Mouse (Mus musculus) brain, embryonic 14.5 days (tissue): ENCODE measurements around the gene Rab11fip3.

Source experiments
- CTCF ChIP-seq: fragments of 200-500 bp; IDR thresholded peaks from 2 replicates; pipeline ENCODE4 v1.5.1; 2012; ENCODE audit warnings: inconsistent platforms, mild to moderate bottlenecking, moderate library complexity, borderline replicate concordance; ENCODE audit not compliant: insufficient read depth, insufficient read length; ENCODE audit errors: extremely low read depth
- POLR2A ChIP-seq: fragments of 200-500 bp; IDR thresholded peaks from 2 replicates; pipeline ENCODE4 v1.6.1; 2012; ENCODE audit warnings: mild to moderate bottlenecking, inconsistent platforms, borderline replicate concordance; ENCODE audit not compliant: poor library complexity, insufficient read depth, insufficient read length, severe bottlenecking; ENCODE audit errors: extremely low read depth

DNA sequence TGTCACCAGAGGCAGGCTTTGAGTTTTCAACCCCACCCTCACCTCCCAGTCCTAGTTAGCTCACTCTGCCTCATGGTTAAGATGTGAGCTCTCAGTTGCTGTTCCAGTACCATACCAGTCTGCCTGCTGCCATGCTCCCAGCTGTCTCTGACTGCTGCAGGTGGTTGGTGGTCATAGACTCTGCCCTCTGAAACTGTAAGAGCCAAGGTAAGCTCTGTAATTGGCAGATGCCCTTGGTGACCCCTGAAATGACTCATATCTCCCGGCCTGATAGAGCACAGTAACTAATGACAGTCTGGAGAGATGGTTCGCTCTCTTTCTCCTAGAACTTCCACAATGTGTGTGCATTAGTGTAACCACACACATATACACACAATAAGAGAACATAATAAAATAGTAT lies 65.5 kb downstream of the Rab11fip3 start:
- TF ChIP-seq CTCF (no peak), POLR2A (no peak)
